Mouse (Mus musculus) G1E (cell line): ENCODE data around the gene Zc3h18.

ENCODE experiments used
- CTCF ChIP-seq: IDR thresholded peaks from 2 replicates; pipeline ENCODE4 v1.5.1; 2012; ENCODE audit warnings: low read depth, low read length, inconsistent platforms, mixed read lengths
- POLR2AphosphoS5 ChIP-seq: IDR thresholded peaks from 2 replicates; pipeline ENCODE4 v1.6.1; 2012; ENCODE audit warnings: low read depth, low read length, inconsistent platforms; ENCODE audit not compliant: insufficient replicate concordance

- TF ChIP-seq CTCF, result no peak
- no peak for TF ChIP-seq POLR2AphosphoS5
Measured at GRCm38 (mm10) chr8:122368494-122368893, 7.9 kb upstream of the Zc3h18 start.
